In genomic region chr9:78375486-78375885, GRCm38 (mm10) we compare ENCODE assay signal across 42 mouse cellular contexts. TPM values are rescaled to one million over a fixed set of nuclear protein-coding genes. Genes with fewer than 3 reads are reported as not detected.
"Had no signal": no experiment of that assay in that cellular context is flagged by ENCODE, and none has a peak within 500 bp of the region (broad histone marks: within the 10 kb centered on the region; RNA-seq: fewer than 3 reads in every experiment).

No protein-coding gene starts in this region.

- H3K9ac ChIP-seq: heart, embryonic 13.5 days; heart, embryonic 15.5 days; hindbrain, embryonic 13.5 days; hindbrain, embryonic 15.5 days; kidney, embryonic 15.5 days; limb, embryonic 13.5 days; limb, embryonic 15.5 days; liver, embryonic 12.5 days; liver, embryonic 14.5 days had no signal

- H3K36me3 ChIP-seq: heart, embryonic 13.5 days; heart, embryonic 15.5 days; hindbrain, embryonic 13.5 days; hindbrain, embryonic 15.5 days; kidney, embryonic 15.5 days; limb, embryonic 13.5 days; limb, embryonic 15.5 days; liver, embryonic 12.5 days had no signal

- H3K27me3 ChIP-seq: hindbrain, embryonic 15.5 days; limb, embryonic 15.5 days had no signal

- H3K4me3 ChIP-seq: heart, adult 2 months; heart, embryonic 13.5 days; heart, embryonic 15.5 days; hindbrain, embryonic 13.5 days; hindbrain, embryonic 15.5 days; kidney, embryonic 15.5 days; limb, embryonic 13.5 days; limb, embryonic 15.5 days; liver, embryonic 12.5 days had no signal

- H3K27ac ChIP-seq: heart, adult 2 months; heart, embryonic 13.5 days; heart, embryonic 15.5 days; hindbrain, embryonic 13.5 days; hindbrain, embryonic 15.5 days; hindbrain, postnatal 0 days; kidney, embryonic 15.5 days; kidney, postnatal 0 days; limb, embryonic 13.5 days; limb, embryonic 15.5 days; liver, embryonic 12.5 days; liver, embryonic 14.5 days had no signal

- DNase-seq: gastrocnemius, postnatal 14 days; gastrocnemius, postnatal 36 days; heart, adult 11 months; heart, adult 2 months; heart, postnatal 14 days; heart, postnatal 36 days; kidney, adult 18-20 months; kidney, adult 9 months; kidney, postnatal 14 days; layer of hippocampus, adult 9-11 months; layer of hippocampus, postnatal 36 days; left cerebral cortex, postnatal 4 days had no signal

- H3K9me3 ChIP-seq: heart, embryonic 13.5 days; heart, embryonic 15.5 days; hindbrain, embryonic 13.5 days; hindbrain, embryonic 15.5 days; kidney, embryonic 15.5 days; limb, embryonic 13.5 days; limb, embryonic 15.5 days; liver, embryonic 12.5 days had no signal

RNA-seq across cellular contexts. Expression of gene Ooep, which starts 3.0 kb away (rescaled TPM):
- total RNA-seq: gastrocnemius, adult 18-20 months; gastrocnemius, adult 8-10 months; gastrocnemius, postnatal 36 days; heart, adult 2 months; heart, postnatal 14 days; heart, postnatal 36 days; hematopoietic stem cell, adult 5-6 weeks; layer of hippocampus, adult 18-20 months; layer of hippocampus, postnatal 36 days; left cerebral cortex, adult 18-20 months; left cerebral cortex, adult 8-10 months; liver, adult 2 months had no signal
- polyA plus RNA-seq: gonadal fat pad, adult 2 months; heart, adult 2 months; liver, adult 2 months; liver, embryonic 12.5 days; liver, embryonic 16.5 days had no signal

RNA-seq across cellular contexts. Expression of gene Dppa5a, which starts 7.5 kb away (rescaled TPM):
- total RNA-seq: gastrocnemius, adult 18-20 months; gastrocnemius, adult 8-10 months; gastrocnemius, postnatal 14 days; gastrocnemius, postnatal 36 days; heart, adult 2 months; heart, postnatal 14 days; heart, postnatal 36 days; hematopoietic stem cell, adult 5-6 weeks; layer of hippocampus, adult 18-20 months; layer of hippocampus, postnatal 14 days; layer of hippocampus, postnatal 36 days; left cerebral cortex, adult 18-20 months; left cerebral cortex, postnatal 25 days; liver, adult 2 months had no signal
- polyA plus RNA-seq: gonadal fat pad, adult 2 months; heart, adult 2 months; heart, embryonic 11.5 days; heart, embryonic 13.5 days; heart, embryonic 15.5 days; heart, postnatal 0 days; intestine, embryonic 14.5 days; kidney, embryonic 15.5 days; large intestine, adult 2 months; limb, embryonic 11.5 days; liver, adult 2 months; liver, embryonic 12.5 days; liver, embryonic 14.5 days; liver, embryonic 16.5 days had no signal

RNA-seq across cellular contexts. Expression of gene Gsta2, which starts 19.9 kb away (rescaled TPM):
- total RNA-seq: gastrocnemius, adult 8-10 months; gastrocnemius, postnatal 14 days; gastrocnemius, postnatal 36 days; heart, postnatal 14 days; hematopoietic stem cell, adult 5-6 weeks; hindbrain, postnatal 0 days; layer of hippocampus, adult 18-20 months; layer of hippocampus, postnatal 14 days; layer of hippocampus, postnatal 36 days; left cerebral cortex, adult 8-10 months; left cerebral cortex, postnatal 10 days; left cerebral cortex, postnatal 4 days had no signal
- polyA plus RNA-seq: heart, embryonic 11.5 days; heart, embryonic 13.5 days; heart, embryonic 15.5 days; heart, postnatal 0 days; hindbrain, embryonic 11.5 days; hindbrain, embryonic 13.5 days; hindbrain, embryonic 15.5 days; hindbrain, postnatal 0 days; large intestine, adult 2 months; limb, embryonic 11.5 days had no signal

RNA-seq across cellular contexts. Expression of gene Ddx43, which starts 20.1 kb away (rescaled TPM):
- total RNA-seq: gastrocnemius, adult 18-20 months; gastrocnemius, adult 8-10 months; gastrocnemius, postnatal 14 days; gastrocnemius, postnatal 36 days; heart, adult 2 months; heart, postnatal 14 days; heart, postnatal 36 days; hindbrain, postnatal 0 days; layer of hippocampus, adult 18-20 months; layer of hippocampus, postnatal 36 days; left cerebral cortex, adult 18-20 months; left cerebral cortex, postnatal 10 days had no signal
- polyA plus RNA-seq: gonadal fat pad, adult 2 months; heart, adult 2 months; heart, embryonic 11.5 days; heart, postnatal 0 days; large intestine, adult 2 months; liver, adult 2 months; liver, embryonic 12.5 days; liver, embryonic 16.5 days had no signal

RNA-seq across cellular contexts. Expression of gene Omt2b, which starts 48.1 kb away (rescaled TPM):
- total RNA-seq: gastrocnemius, adult 18-20 months; gastrocnemius, adult 8-10 months; gastrocnemius, postnatal 14 days; gastrocnemius, postnatal 36 days; heart, adult 2 months; heart, postnatal 14 days; heart, postnatal 36 days; hematopoietic stem cell, adult 5-6 weeks; hindbrain, postnatal 0 days; layer of hippocampus, adult 18-20 months; layer of hippocampus, adult 8-10 months; layer of hippocampus, postnatal 14 days; layer of hippocampus, postnatal 36 days; left cerebral cortex, adult 18-20 months; left cerebral cortex, adult 8-10 months; left cerebral cortex, postnatal 10 days; left cerebral cortex, postnatal 25 days; left cerebral cortex, postnatal 4 days; liver, adult 2 months had no signal
- polyA plus RNA-seq: gonadal fat pad, adult 2 months; heart, adult 2 months; heart, embryonic 11.5 days; heart, embryonic 13.5 days; heart, embryonic 15.5 days; heart, postnatal 0 days; hindbrain, embryonic 11.5 days; hindbrain, embryonic 13.5 days; hindbrain, embryonic 15.5 days; hindbrain, postnatal 0 days; intestine, embryonic 14.5 days; kidney, embryonic 15.5 days; kidney, postnatal 0 days; large intestine, adult 2 months; limb, embryonic 11.5 days; limb, embryonic 13.5 days; limb, embryonic 15.5 days; liver, adult 2 months; liver, embryonic 12.5 days; liver, embryonic 14.5 days; liver, embryonic 16.5 days had no signal
